Mouse (Mus musculus): ENCODE data around the gene Lgr4. TPM values are rescaled to one million over a fixed set of nuclear protein-coding genes. Genes with fewer than 3 reads are reported as not detected.

Lgr4 gene
- total RNA-seq, 1 experiment: 68.9 TPM

- H3K9ac ChIP-seq (ENCODE audit: insufficient read depth, low read depth, low read length, poor library complexity, severe bottlenecking): no peak overlapping the region
- H3K4me3 ChIP-seq (ENCODE audit: insufficient read depth in 1 of 2, low read depth in 1 of 2, low read length in 2 of 2, poor library complexity in 1 of 2, severe bottlenecking in 1 of 2): no peak overlapping the region
- TF ChIP-seq ZNF384 (IDR thresholded peaks at IDR 0.05; ENCODE audit: low read depth, low read length) (0 out of 2 replicates have a peak, but pooled peaks have one; percentile 39), ZC3H11A (IDR thresholded peaks at IDR 0.05; ENCODE audit: borderline replicate concordance, low read depth, low read length) (peak; percentile 100), HCFC1 (IDR thresholded peaks at IDR 0.05; ENCODE audit: borderline replicate concordance, insufficient read depth, low read length) (0 out of 2 replicates have a peak, but pooled peaks have one; percentile 33), CHD2 (IDR thresholded peaks at IDR 0.05; ENCODE audit: low read depth, low read length) (no peak), MAFK (IDR thresholded peaks at IDR 0.05; ENCODE audit: insufficient read depth, low read depth, low read length) (no peak)
- no peaks in the 10 kb centered on the region for H3K9me3 ChIP-seq (ENCODE audit: control insufficient read depth, insufficient read depth, low read depth, low read length)
- DNase-seq (ENCODE audit: low read depth, low spot score): peak; percentile 83
- in situ Hi-C loops (cut with MboI; ENCODE audit: low sequenced_read_pairs in 2 of 2, unreplicated experiment in 2 of 2): loop anchor here (5.0 to 10.0 kb wide), 3 partner anchors 301 to 661 kb away; no protein-coding TSS in a partner anchor
- peaks cover 0 to 2% of the 10 kb centered on the region in 2 experiments; a peak in 1 of 4 replicates for H3K4me1 ChIP-seq (ENCODE audit: control insufficient read depth in 2 of 2, insufficient read depth in 2 of 2, low read length in 2 of 2, poor library complexity in 1 of 2)
- H3K27ac ChIP-seq (ENCODE audit: insufficient read depth, low read depth, low read length, poor library complexity, severe bottlenecking): no peak overlapping the region
- H3K36me3 ChIP-seq (ENCODE audit: control insufficient read depth, insufficient read depth, low read length, poor library complexity, severe bottlenecking): peaks cover 10% of the 10 kb centered on the region
These were observed 13.2 kb upstream of the Lgr4 start for GRCm38 (mm10) chr2:109904171-109904821.

- H3K4me1 ChIP-seq (ENCODE audit: control insufficient read depth in 2 of 2, insufficient read depth in 2 of 2, low read length in 2 of 2, poor library complexity in 1 of 2): peaks cover 5% of the 10 kb centered on the region in 2 experiments; a peak in 3 of 4 replicates
- no peak overlapping the region for H3K27ac ChIP-seq (ENCODE audit: insufficient read depth, low read depth, low read length, poor library complexity, severe bottlenecking)
- no peak overlapping the region for H3K4me3 ChIP-seq (ENCODE audit: insufficient read depth in 1 of 2, low read depth in 1 of 2, low read length in 2 of 2, poor library complexity in 1 of 2, severe bottlenecking in 1 of 2)
- DNase-seq (ENCODE audit: low read depth, low spot score): no peak
- peaks cover 2% of the 10 kb centered on the region; the same call in 1 of the 2 replicates for H3K36me3 ChIP-seq (ENCODE audit: control insufficient read depth, insufficient read depth, low read length, poor library complexity, severe bottlenecking)
- in situ Hi-C loops (cut with MboI; ENCODE audit: low sequenced_read_pairs in 2 of 2, unreplicated experiment in 2 of 2): loop anchor here (10.0 kb wide), 2 partner anchors 296 to 656 kb away; no protein-coding TSS in a partner anchor
- H3K9me3 ChIP-seq (ENCODE audit: control insufficient read depth, insufficient read depth, low read depth, low read length): no peaks in the 10 kb centered on the region
- H3K9ac ChIP-seq (ENCODE audit: insufficient read depth, low read depth, low read length, poor library complexity, severe bottlenecking): no peak overlapping the region
- TF ChIP-seq MAFK (IDR thresholded peaks at IDR 0.05; ENCODE audit: insufficient read depth, low read depth, low read length) (no peak), HCFC1 (IDR thresholded peaks at IDR 0.05; ENCODE audit: borderline replicate concordance, insufficient read depth, low read length) (no peak), ZNF384 (IDR thresholded peaks at IDR 0.05; ENCODE audit: low read depth, low read length) (no peak), ZC3H11A (IDR thresholded peaks at IDR 0.05; ENCODE audit: borderline replicate concordance, low read depth, low read length) (no peak), CHD2 (IDR thresholded peaks at IDR 0.05; ENCODE audit: low read depth, low read length) (no peak)
These were observed 8.3 kb upstream of the Lgr4 start for GRCm38 (mm10) chr2:109909122-109909521.

GRCm38 (mm10) chr2:109912216-109912615, 5.2 kb upstream of the Lgr4 start:
- in situ Hi-C loops (cut with MboI; ENCODE audit: low sequenced_read_pairs in 2 of 2, unreplicated experiment in 2 of 2): no loop called here
- Histone ChIP-seq H3K4me3 (ENCODE audit: insufficient read depth in 1 of 2, low read depth in 1 of 2, low read length in 2 of 2, poor library complexity in 1 of 2, severe bottlenecking in 1 of 2) (peak overlapping the region; percentile 56 to 71), H3K36me3 (ENCODE audit: control insufficient read depth, insufficient read depth, low read length, poor library complexity, severe bottlenecking) (peaks cover 2% of the 10 kb centered on the region; the same call in 1 of the 2 replicates), H3K4me1 (ENCODE audit: control insufficient read depth in 2 of 2, insufficient read depth in 2 of 2, low read length in 2 of 2, poor library complexity in 1 of 2) (peaks cover 9 to 11% of the 10 kb centered on the region in 2 experiments), H3K27ac (ENCODE audit: insufficient read depth, low read depth, low read length, poor library complexity, severe bottlenecking) (no peak overlapping the region; the same call in 1 of the 2 replicates), H3K9me3 (ENCODE audit: control insufficient read depth, insufficient read depth, low read depth, low read length) (no peaks in the 10 kb centered on the region), H3K9ac (ENCODE audit: insufficient read depth, low read depth, low read length, poor library complexity, severe bottlenecking) (peak overlapping the region; percentile 58; the same call in 1 of the 2 replicates)
- TF ChIP-seq MAFK (IDR thresholded peaks at IDR 0.05; ENCODE audit: insufficient read depth, low read depth, low read length) (no peak), HCFC1 (IDR thresholded peaks at IDR 0.05; ENCODE audit: borderline replicate concordance, insufficient read depth, low read length) (no peak)
- no peak for DNase-seq (ENCODE audit: low read depth, low spot score)

GRCm38 (mm10) chr2:109912766-109913165, 4.7 kb upstream of the Lgr4 start:
- H3K4me3 ChIP-seq (ENCODE audit: insufficient read depth in 1 of 2, low read depth in 1 of 2, low read length in 2 of 2, poor library complexity in 1 of 2, severe bottlenecking in 1 of 2): peak overlapping the region; percentile 56 to 71

More at GRCm38 (mm10) chr2:109912766-109913165, 4.7 kb upstream of the Lgr4 start:
- in situ Hi-C loops (cut with MboI; ENCODE audit: low sequenced_read_pairs in 2 of 2, unreplicated experiment in 2 of 2): no loop called here
- DNase-seq (ENCODE audit: low read depth, low spot score): no peak
- TF ChIP-seq MAFK (IDR thresholded peaks at IDR 0.05; ENCODE audit: insufficient read depth, low read depth, low read length): no peak
- no peak for TF ChIP-seq CHD2 (IDR thresholded peaks at IDR 0.05; ENCODE audit: low read depth, low read length)
- no peak for TF ChIP-seq ZC3H11A (IDR thresholded peaks at IDR 0.05; ENCODE audit: borderline replicate concordance, low read depth, low read length)
- no peak for TF ChIP-seq ZNF384 (IDR thresholded peaks at IDR 0.05; ENCODE audit: low read depth, low read length)
- TF ChIP-seq HCFC1 (IDR thresholded peaks at IDR 0.05; ENCODE audit: borderline replicate concordance, insufficient read depth, low read length): no peak
- H3K27ac ChIP-seq (ENCODE audit: insufficient read depth, low read depth, low read length, poor library complexity, severe bottlenecking): peak overlapping the region; percentile 80
- H3K9ac ChIP-seq (ENCODE audit: insufficient read depth, low read depth, low read length, poor library complexity, severe bottlenecking): peak overlapping the region; percentile 58
- H3K4me1 ChIP-seq (ENCODE audit: control insufficient read depth in 2 of 2, insufficient read depth in 2 of 2, low read length in 2 of 2, poor library complexity in 1 of 2): peaks cover 9 to 11% of the 10 kb centered on the region in 2 experiments
- H3K36me3 ChIP-seq (ENCODE audit: control insufficient read depth, insufficient read depth, low read length, poor library complexity, severe bottlenecking): no peaks in the 10 kb centered on the region; the same call in 1 of the 2 replicates
- H3K9me3 ChIP-seq (ENCODE audit: control insufficient read depth, insufficient read depth, low read depth, low read length): no peaks in the 10 kb centered on the region
